Mouse (Mus musculus) bone marrow macrophage, adult 2 months (primary cell): Measurements from ENCODE around the gene Fars2. TPM values are rescaled to one million over a fixed set of nuclear protein-coding genes. Genes with fewer than 3 reads are reported as not detected.

Experiments
- H3K27ac ChIP-seq: 2 replicates; pipeline ENCODE4 v1.5.1; 2012; ENCODE audit warnings: low read depth, low read length; ENCODE audit not compliant: insufficient read depth
- H3K4me1 ChIP-seq: 2 replicates; pipeline ENCODE4 v1.6.1; 2012; ENCODE audit warnings: low read length; ENCODE audit not compliant: control insufficient read depth, insufficient read depth
- H3K4me3 ChIP-seq: 2 replicates; pipeline ENCODE4 v1.5.1; 2012; ENCODE audit warnings: mild to moderate bottlenecking, low read length, moderate library complexity; ENCODE audit not compliant: insufficient read depth
- CTCF ChIP-seq: IDR thresholded peaks from 2 replicates; pipeline ENCODE4 v1.5.1; 2012; ENCODE audit warnings: low read depth, mild to moderate bottlenecking, low read length, moderate library complexity
- POLR2A ChIP-seq: IDR thresholded peaks from 2 replicates; pipeline ENCODE4 v1.6.1; 2012; ENCODE audit warnings: mild to moderate bottlenecking, low read depth, low read length, borderline replicate concordance
- polyA plus RNA-seq: library from polyadenylated mRNA; stranded (reverse); fragments of >200 nt; gene quantifications from 2 replicates; pipeline ENCODE4 v1.2.4, GENCODE M21; 2012; ENCODE audit not compliant: missing spikeins, insufficient read depth, insufficient read length

Fars2 gene
- polyA plus RNA-seq, 1 experiment: 28.6 TPM

DNA sequence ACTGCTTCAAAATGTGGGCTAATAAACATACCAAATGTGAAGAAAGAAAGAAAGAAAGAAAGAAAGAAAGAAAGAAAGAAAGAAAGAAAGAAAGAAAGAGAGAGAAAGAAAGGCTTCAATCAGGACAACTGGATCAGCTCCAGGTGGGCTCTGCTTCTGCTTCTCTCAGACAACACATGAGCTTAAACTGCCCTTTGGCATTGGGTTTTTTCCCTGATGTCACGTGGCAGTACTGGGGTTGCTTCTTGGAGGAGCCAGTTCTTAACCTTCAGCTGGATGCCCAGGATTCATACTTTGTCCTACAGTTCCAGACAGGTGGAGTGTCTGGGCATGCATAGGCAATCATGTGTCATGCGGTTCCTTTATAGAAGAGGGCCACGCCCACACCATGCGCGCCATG is 493.2 kb downstream of the Fars2 start:
- no peak for TF ChIP-seq CTCF
- no peak for TF ChIP-seq POLR2A
- Histone ChIP-seq H3K27ac (no peak overlapping the region), H3K4me3 (no peak overlapping the region), H3K4me1 (no peaks in the 10 kb centered on the region)

GRCm38 (mm10) chr13:36612785-36613750 is 495.9 kb downstream of the Fars2 start:
- no peaks in the 10 kb centered on the region for H3K4me1 ChIP-seq
- TF ChIP-seq CTCF: no peak
- no peak overlapping the region for H3K27ac ChIP-seq
- no peak overlapping the region for H3K4me3 ChIP-seq

- H3K4me3 ChIP-seq: no peak overlapping the region
- H3K27ac ChIP-seq: no peak overlapping the region
Observed at GRCm38 (mm10) chr13:36620498-36621332, 503.5 kb downstream of the Fars2 start.

GRCm38 (mm10) chr13:36621333-36621659 is 504.1 kb downstream of the Fars2 start:
- TF ChIP-seq POLR2A (no peak), CTCF (no peak)
- no peak overlapping the region for H3K27ac ChIP-seq

More at GRCm38 (mm10) chr13:36620498-36621332, 503.5 kb downstream of the Fars2 start:
- H3K4me1 ChIP-seq: no peaks in the 10 kb centered on the region
- TF ChIP-seq CTCF (no peak), POLR2A (no peak)

DNA sequence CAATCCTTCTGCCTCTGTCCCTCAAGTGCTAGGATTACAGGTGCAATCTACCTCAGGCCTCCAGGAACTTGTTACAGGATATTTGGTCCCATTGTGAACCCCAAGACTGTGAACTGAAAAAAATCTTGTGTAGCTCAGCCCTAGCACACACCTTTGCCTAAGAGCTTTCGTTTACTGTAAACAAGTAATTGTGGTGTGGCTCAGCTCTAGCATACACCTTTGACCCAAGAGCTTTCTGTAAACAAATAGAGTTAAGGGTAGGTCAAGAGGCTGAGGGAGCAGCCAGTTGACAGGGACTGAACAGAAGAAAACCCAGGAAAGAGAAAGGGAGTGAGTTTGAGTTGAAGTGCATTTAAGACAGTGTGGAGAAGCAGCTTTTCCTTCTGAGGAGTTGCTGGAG is 506.3 kb downstream of the Fars2 start:
- no peaks in the 10 kb centered on the region for H3K4me1 ChIP-seq
- no peak for TF ChIP-seq POLR2A
- TF ChIP-seq CTCF: no peak
- H3K4me3 ChIP-seq: no peak overlapping the region
- no peak overlapping the region for H3K27ac ChIP-seq

More at GRCm38 (mm10) chr13:36621333-36621659, 504.1 kb downstream of the Fars2 start:
- H3K4me3 ChIP-seq: no peak overlapping the region
- H3K4me1 ChIP-seq: no peaks in the 10 kb centered on the region

DNA sequence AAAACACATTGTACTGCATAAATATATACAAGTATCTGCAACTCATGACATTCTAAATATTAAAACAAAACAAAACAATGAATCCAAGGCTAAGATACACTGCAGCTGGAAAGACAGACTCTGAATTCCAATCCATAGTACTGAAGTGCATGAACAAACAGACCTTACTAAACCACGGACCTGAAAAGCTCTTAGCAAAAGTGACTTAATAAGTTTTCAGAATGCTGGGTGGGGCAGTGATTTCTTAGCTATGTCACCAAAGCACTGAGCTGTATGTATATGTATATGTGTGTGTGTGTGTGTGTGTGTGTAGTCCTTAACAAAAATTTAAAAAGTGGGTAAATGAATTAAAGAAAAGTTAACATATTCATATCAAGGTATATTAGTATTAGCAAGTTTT is 511.9 kb downstream of the Fars2 start:
- H3K4me1 ChIP-seq: no peaks in the 10 kb centered on the region
- TF ChIP-seq CTCF: no peak
- no peak for TF ChIP-seq POLR2A
- no peak overlapping the region for H3K27ac ChIP-seq
- no peak overlapping the region for H3K4me3 ChIP-seq

DNA sequence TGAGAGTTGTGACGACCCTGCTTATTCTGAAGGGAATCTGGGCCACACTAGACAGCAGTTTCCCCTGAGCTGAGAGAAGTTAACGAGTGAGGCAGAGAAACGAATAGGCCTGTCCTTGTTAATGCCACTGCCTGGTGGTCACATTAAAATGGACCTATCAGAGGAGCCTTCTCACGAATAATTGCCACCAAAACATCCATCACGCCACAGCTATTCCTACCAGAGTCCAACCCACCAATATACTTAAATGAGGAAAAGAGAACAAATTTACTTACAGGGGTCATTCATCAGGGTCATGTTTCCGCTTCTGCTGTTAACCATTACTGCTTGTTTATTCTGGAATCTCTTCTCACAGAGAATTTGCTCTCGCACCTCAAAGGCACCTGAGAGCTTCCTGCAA is 531.0 kb downstream of the Fars2 start:
- Histone ChIP-seq H3K4me3 (no peak overlapping the region), H3K27ac (no peak overlapping the region), H3K4me1 (no peaks in the 10 kb centered on the region)
- TF ChIP-seq POLR2A (no peak), CTCF (no peak)

DNA sequence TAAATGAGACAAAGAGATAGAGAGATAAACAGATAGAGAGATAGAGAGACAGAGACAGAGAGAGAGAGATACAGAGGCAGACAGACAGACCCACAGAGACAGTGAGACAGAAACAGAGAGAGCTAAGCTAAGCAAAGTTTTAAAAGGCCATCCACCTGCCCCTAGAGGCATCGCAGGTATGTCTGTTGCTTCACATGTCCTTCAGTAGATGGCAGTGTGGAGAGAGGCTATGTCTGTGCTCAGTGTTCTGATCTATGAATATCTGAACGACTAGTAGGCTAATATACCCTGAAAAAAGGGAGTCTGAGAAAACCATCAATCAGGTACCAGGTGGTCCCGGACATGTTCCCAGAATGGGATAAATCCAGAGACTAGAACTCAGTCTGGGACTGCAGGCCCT is 537.0 kb downstream of the Fars2 start:
- no peak overlapping the region for H3K4me3 ChIP-seq
- no peak overlapping the region for H3K27ac ChIP-seq
- no peaks in the 10 kb centered on the region for H3K4me1 ChIP-seq
- TF ChIP-seq POLR2A (no peak), CTCF (no peak)

- no peaks in the 10 kb centered on the region for H3K4me1 ChIP-seq
- TF ChIP-seq POLR2A (no peak), CTCF (no peak)
- H3K27ac ChIP-seq: no peak overlapping the region
- no peak overlapping the region for H3K4me3 ChIP-seq
Observed at GRCm38 (mm10) chr13:36679345-36679744, 562.1 kb downstream of the Fars2 start.
